Mouse (Mus musculus) cerebellum, adult 2 months (tissue): Measurements from ENCODE around the gene Fam129a.

Source experiments
- CTCF ChIP-seq: fragments of 200-500 bp; IDR thresholded peaks from 2 replicates; pipeline ENCODE4 v1.5.1; 2011; ENCODE audit warnings: low read depth, mild to moderate bottlenecking, control low read depth, low read length, moderate library complexity, borderline replicate concordance; ENCODE audit not compliant: insufficient read depth
- POLR2A ChIP-seq: fragments of 200-500 bp; IDR thresholded peaks from 2 replicates; pipeline ENCODE4 v1.6.1; 2011; ENCODE audit warnings: low read length, control low read depth, borderline replicate concordance; ENCODE audit not compliant: insufficient read depth

- TF ChIP-seq POLR2A (no peak), CTCF (no peak)
Measured at GRCm38 (mm10) chr1:151764236-151764635, 193.2 kb downstream of the Fam129a start.
